In the genomic region with DNA sequence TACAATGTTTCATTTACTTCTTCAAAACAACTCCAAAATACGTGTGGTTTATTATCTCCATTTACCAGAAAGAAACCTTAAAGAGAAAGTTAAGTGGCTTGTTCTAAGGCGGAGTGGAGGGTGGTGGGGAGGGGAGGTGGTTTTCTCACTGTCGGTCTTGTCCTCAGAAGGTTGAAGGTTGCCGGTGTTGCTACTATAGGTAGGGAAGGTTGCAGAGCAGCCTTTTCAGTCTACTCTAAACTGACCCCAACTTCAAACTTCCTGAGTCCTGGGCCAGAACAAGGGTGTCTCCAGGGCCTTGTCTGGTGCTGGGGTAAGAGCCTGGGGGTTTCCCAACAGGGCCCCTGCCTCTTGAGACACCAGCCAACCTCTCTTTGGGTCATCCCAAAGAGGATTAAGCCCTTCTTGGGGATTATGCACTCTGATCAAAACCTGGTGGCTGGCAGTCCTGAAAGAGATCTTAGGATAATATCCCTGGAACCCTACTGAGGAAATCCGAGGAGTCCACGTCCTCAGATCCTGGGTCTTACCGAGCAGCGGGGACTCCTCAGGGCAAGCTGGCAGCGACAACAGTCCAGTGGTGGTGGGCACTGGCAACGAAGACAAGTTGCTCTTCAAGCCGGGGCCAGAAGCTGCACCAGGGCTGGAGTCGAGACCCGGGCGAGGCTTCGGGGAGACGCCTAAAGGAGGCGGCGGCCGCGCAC, we compare ENCODE assay signal across 8 mouse cellular contexts. TPM values are rescaled to one million over a fixed set of nuclear protein-coding genes. Genes with fewer than 3 reads are reported as not detected.
DNase-seq lines count a peak whose midpoint lies in the region; ATAC-seq lines count a peak whose summit lies in the region.

No protein-coding gene starts in this region.

- no peaks in the 10 kb centered on the region for H3K9me3 ChIP-seq in heart, embryonic 12.5 days (replicated peaks)
- no peaks in the 10 kb centered on the region for H3K9me3 ChIP-seq in limb, embryonic 13.5 days

- H3K27me3 ChIP-seq in heart, embryonic 12.5 days (replicated peaks), result no peaks in the 10 kb centered on the region
- no peaks in the 10 kb centered on the region for H3K27me3 ChIP-seq in limb, embryonic 13.5 days

- no peaks in the 10 kb centered on the region for H3K36me3 ChIP-seq in heart, embryonic 12.5 days
- H3K36me3 ChIP-seq in limb, embryonic 13.5 days, result no peaks in the 10 kb centered on the region; the same call in 1 of the 2 replicates

- peak overlapping the region; percentile 83 for H3K4me2 ChIP-seq in heart, embryonic 12.5 days
- H3K4me2 ChIP-seq in limb, embryonic 13.5 days (replicated peaks), result peak overlapping the region; percentile 94

- peak overlapping the region; percentile 90 for H3K27ac ChIP-seq in heart, embryonic 12.5 days (ENCODE audit: poor library complexity, severe bottlenecking)
- peak overlapping the region; percentile 93 for H3K27ac ChIP-seq in limb, embryonic 13.5 days

- H3K4me1 ChIP-seq in heart, embryonic 12.5 days (replicated peaks), result peaks cover 43% of the 10 kb centered on the region
- peaks cover 36% of the 10 kb centered on the region for H3K4me1 ChIP-seq in limb, embryonic 13.5 days

- intact Hi-C loops in left cerebral cortex, postnatal 4 days (cut with DNase I), result no loop called here

- H3K4me3 ChIP-seq in heart, embryonic 12.5 days, result peak overlapping the region; percentile 67
- H3K4me3 ChIP-seq in limb, embryonic 13.5 days, result peak overlapping the region; percentile 81

- peak; percentile 39 for DNase-seq in left cerebral cortex, postnatal 4 days
- no peak for DNase-seq in left cerebral cortex, adult 8-10 months (ENCODE audit: low spot score in 2 of 2)
- peak; percentile 48 for DNase-seq in adipocyte (ENCODE audit: low spot score)
- peak; percentile 75 for DNase-seq in retina, adult 2 months (ENCODE audit: low read depth, low spot score)
- DNase-seq in left cerebral cortex, adult 11 months (ENCODE audit: low spot score), result no peak
- DNase-seq in embryo, embryonic 11 days, result no peak

- under 1% methylated on average over 20 of the region's 20 CpGs for WGBS in heart, embryonic 12.5 days
- under 1% methylated on average over 20 of the region's 20 CpGs for WGBS in limb, embryonic 13.5 days

- no peak for ATAC-seq in heart, embryonic 12.5 days (ENCODE audit: insufficient number of reproducible peaks, low FRiP score)
- ATAC-seq in limb, embryonic 13.5 days (ENCODE audit: low FRiP score, low read depth), result no peak

- peak overlapping the region; percentile 86 for H3K9ac ChIP-seq in heart, embryonic 12.5 days
- peak overlapping the region; percentile 92 for H3K9ac ChIP-seq in limb, embryonic 13.5 days

RNA-seq across cellular contexts. Expression of gene B4galt1, which starts 0.8 kb away (rescaled TPM):
- total RNA-seq in left cerebral cortex, postnatal 4 days (2021), result 1 to 10 TPM; 6.7 TPM
- total RNA-seq in left cerebral cortex, adult 8-10 months (2022), result 1 to 10 TPM; 4.2 to 7.3 (median 5.4) TPM
- 56.5 and 58.0 TPM in 2 replicates for polyA plus RNA-seq in heart, embryonic 12.5 days (2016; fragmentation: Nextera tagmentation; extraction: Ambion mirVana)
- polyA plus RNA-seq in limb, embryonic 13.5 days (2015; fragmentation: Nextera tagmentation; extraction: Ambion mirVana), result 40.5 and 41.2 TPM in 2 replicates

Comparison
In these comparisons a context has a peak if more than half of its experiments do, and no peak if none do; other contexts are left out.
1. DNase-seq: peak in left cerebral cortex, postnatal 4 days (single experiment), adipocyte (single experiment) and retina, adult 2 months (single experiment); none in left cerebral cortex, adult 8-10 months (0 of 2), left cerebral cortex, adult 11 months (single experiment) and embryo, embryonic 11 days (single experiment).